Mouse (Mus musculus) G1E (cell line): ENCODE data around the gene Prdx4. TPM values are rescaled to one million over a fixed set of nuclear protein-coding genes. Genes with fewer than 3 reads are reported as not detected.

Experiments used
- ATAC-seq: 2 replicates; pipeline ENCODE4 v1.8.0; 2016; ENCODE audit warnings: mild to moderate bottlenecking; ENCODE audit not compliant: insufficient number of reproducible peaks, poor library complexity, low FRiP score, severe bottlenecking; ENCODE audit errors: extremely low read depth
- DNase-seq: peaks from one replicate; pipeline ENCODE4 v3.0.0; 2012; ENCODE audit warnings: low spot score
- H3K27me3 ChIP-seq: 2 replicates; pipeline ENCODE4 v1.6.1; 2012; ENCODE audit warnings: mild to moderate bottlenecking, low read length, inconsistent platforms; ENCODE audit not compliant: insufficient read depth
- H3K36me3 ChIP-seq: replicated peaks from 2 replicates; pipeline ENCODE3; 2012; ENCODE audit warnings: mild to moderate bottlenecking, inconsistent platforms
- H3K4me1 ChIP-seq: 2 replicates; pipeline ENCODE4 v1.6.1; 2012; ENCODE audit warnings: low read depth, low read length, inconsistent platforms, mixed read lengths; ENCODE audit not compliant: insufficient read depth
- H3K4me3 ChIP-seq: 2 replicates; pipeline ENCODE4 v1.5.1; 2012; ENCODE audit warnings: low read depth, mild to moderate bottlenecking, inconsistent platforms, low read length, moderate library complexity, mixed read lengths
- H3K9me3 ChIP-seq: replicated peaks from 2 replicates; pipeline ENCODE4 v1.6.1; 2012; ENCODE audit warnings: inconsistent platforms
- CTCF ChIP-seq: IDR thresholded peaks from 2 replicates; pipeline ENCODE4 v1.5.1; 2012; ENCODE audit warnings: low read depth, low read length, inconsistent platforms, mixed read lengths
- GATA1 ChIP-seq: IDR thresholded peaks from 2 replicates; pipeline ENCODE4 v1.6.1; 2012; ENCODE audit warnings: borderline replicate concordance, low read length, inconsistent platforms, mixed read lengths
- GATA2 ChIP-seq: IDR thresholded peaks from 2 replicates; pipeline ENCODE4 v1.6.1; 2012; ENCODE audit warnings: low read depth, low read length, inconsistent platforms, borderline replicate concordance
- POLR2AphosphoS5 ChIP-seq: IDR thresholded peaks from 2 replicates; pipeline ENCODE4 v1.6.1; 2012; ENCODE audit warnings: low read depth, low read length, inconsistent platforms; ENCODE audit not compliant: insufficient replicate concordance
- TAL1 ChIP-seq: conservative IDR thresholded peaks from 2 replicates; pipeline ENCODE4 v1.6.1; 2012; ENCODE audit warnings: low read depth, low read length, inconsistent platforms, mixed read lengths
- polyA plus RNA-seq: library from polyadenylated mRNA; stranded (reverse); fragments of >175 nt; gene quantifications from 2 replicates; pipeline ENCODE4 v1.2.3, GENCODE M21; 2012
- total RNA-seq, 2 experiments: library from RNA; stranded (forward) in 1 of 2; stranded (reverse) in 1 of 2; fragments of 200-1000 nt in 1 of 2; fragments of >200 nt in 1 of 2; fragmentation: Nextera tagmentation in 1 of 2; gene quantifications; 2 replicates each; pipeline ENCODE4 v1.2.3; 2014 to 2017

The Prdx4 gene
- total and polyA plus RNA-seq, 3 experiments, result 70.1 to 164 (median 71.7) TPM

- TF ChIP-seq CTCF, result no peak
- TF ChIP-seq GATA1, result no peak
- TF ChIP-seq TAL1, result no peak
- TF ChIP-seq GATA2, result no peak
- TF ChIP-seq POLR2AphosphoS5, result no peak
- DNase-seq (no peak), ATAC-seq (no peak)
- Histone ChIP-seq H3K9me3 (no peaks in the 10 kb centered on the region), H3K27me3 (no peaks in the 10 kb centered on the region), H3K4me1 (peaks cover 19% of the 10 kb centered on the region; the same call in 1 of the 2 replicates), H3K4me3 (peak overlapping the region; percentile 77), H3K36me3 (peaks cover 5% of the 10 kb centered on the region)
Observed at GRCm38 (mm10) chrX:155337567-155337904, 3.0 kb downstream of the Prdx4 start.

GRCm38 (mm10) chrX:155318005-155318404, 22.5 kb downstream of the Prdx4 start:
- TF ChIP-seq TAL1 (no peak), CTCF (peak; percentile 35; the same call in 1 of the 2 replicates), POLR2AphosphoS5 (no peak), GATA1 (no peak)
- no peaks in the 10 kb centered on the region for H3K36me3 ChIP-seq
- DNase-seq, result no peak

GRCm38 (mm10) chrX:155306390-155306789, 34.2 kb downstream of the Prdx4 start:
- Histone ChIP-seq H3K4me3 (no peak overlapping the region), H3K36me3 (no peaks in the 10 kb centered on the region), H3K4me1 (no peaks in the 10 kb centered on the region), H3K27me3 (no peaks in the 10 kb centered on the region), H3K9me3 (no peaks in the 10 kb centered on the region)
- DNase-seq (no peak), ATAC-seq (no peak)
- TF ChIP-seq GATA1 (no peak), CTCF (no peak), POLR2AphosphoS5 (no peak), TAL1 (no peak), GATA2 (no peak)

More at GRCm38 (mm10) chrX:155318005-155318404, 22.5 kb downstream of the Prdx4 start:
- Histone ChIP-seq H3K27me3 (no peaks in the 10 kb centered on the region), H3K9me3 (no peaks in the 10 kb centered on the region), H3K4me3 (no peak overlapping the region), H3K4me1 (no peaks in the 10 kb centered on the region)
- ATAC-seq, result peak; percentile 68

GRCm38 (mm10) chrX:155280427-155281044, 60.0 kb downstream of the Prdx4 start:
- Histone ChIP-seq H3K27me3 (no peaks in the 10 kb centered on the region), H3K4me1 (no peaks in the 10 kb centered on the region), H3K9me3 (no peaks in the 10 kb centered on the region), H3K4me3 (no peak overlapping the region), H3K36me3 (peaks cover 16% of the 10 kb centered on the region)
- no peak for DNase-seq
- TF ChIP-seq GATA2 (no peak), GATA1 (no peak)
- ATAC-seq, result no peak

GRCm38 (mm10) chrX:155278483-155278882, 62.1 kb downstream of the Prdx4 start:
- DNase-seq, result no peak
- TF ChIP-seq POLR2AphosphoS5 (no peak), CTCF (no peak), GATA2 (no peak), TAL1 (no peak), GATA1 (no peak)

More at GRCm38 (mm10) chrX:155278483-155278882, 62.1 kb downstream of the Prdx4 start:
- Histone ChIP-seq H3K36me3 (peaks cover 20% of the 10 kb centered on the region), H3K27me3 (no peaks in the 10 kb centered on the region), H3K4me1 (no peaks in the 10 kb centered on the region), H3K4me3 (no peak overlapping the region), H3K9me3 (no peaks in the 10 kb centered on the region)
- no peak for ATAC-seq

Other genes with a start within 250 kb of the Prdx4 start
- gene Magea2, start 247.1 kb downstream of the Prdx4 start, total RNA-seq (2014; fragmentation: Nextera tagmentation), result not detected in 2 replicates
- gene Magea2, start 247.1 kb downstream of the Prdx4 start, total RNA-seq (2017), result not detected in 2 replicates
- not detected in 2 replicates for gene Magea2, start 247.1 kb downstream of the Prdx4 start, polyA plus RNA-seq
- gene Cldn34b2, start 212.3 kb downstream of the Prdx4 start, total RNA-seq (2014; fragmentation: Nextera tagmentation), result not detected in 2 replicates
- not detected in 2 replicates for gene Cldn34b2, start 212.3 kb downstream of the Prdx4 start, total RNA-seq (2017)
- not detected in 2 replicates for gene Cldn34b2, start 212.3 kb downstream of the Prdx4 start, polyA plus RNA-seq
- 120 and 123 TPM in 2 replicates for gene Sat1, start 124.3 kb downstream of the Prdx4 start, total RNA-seq (2014; fragmentation: Nextera tagmentation)
- gene Sat1, start 124.3 kb downstream of the Prdx4 start, total RNA-seq (2017), result 269 and 270 TPM in 2 replicates
- 5.4 and 35.0 TPM in 2 replicates for gene Sat1, start 124.3 kb downstream of the Prdx4 start, polyA plus RNA-seq
- gene Acot9, start 78.3 kb downstream of the Prdx4 start, total RNA-seq (2014; fragmentation: Nextera tagmentation), result 22.6 and 23.3 TPM in 2 replicates
- 32.6 and 34.0 TPM in 2 replicates for gene Acot9, start 78.3 kb downstream of the Prdx4 start, total RNA-seq (2017)
- 1.3 and 4.5 TPM in 2 replicates for gene Acot9, start 78.3 kb downstream of the Prdx4 start, polyA plus RNA-seq